Mouse (Mus musculus) forebrain, embryonic 16.5 days (tissue): ENCODE measurements at regions not wholly inside any gene's neighbourhood (a gene's known extent, or its start where the extent isn't known, plus 50 kb on each side); places are given as distances from the start of the nearest gene placed in this dataset.
A peak's percentile ranks its signal among the peaks of the same experiment; 100 is the strongest.

Source experiments
- ATAC-seq: fragments of 200-750 bp; cut with Nextera tagmentation; 2 replicates; pipeline ENCODE4 v1.8.0; 2017; ENCODE audit warnings: mild to moderate bottlenecking, moderate library complexity
- H3K27ac ChIP-seq: fragments of 300-500 bp; sonication (generic); 2 replicates; pipeline ENCODE4 v1.5.1; 2014; ENCODE audit warnings: low read length, control low read depth
- H3K27me3 ChIP-seq: fragments of 300-500 bp; sonication (generic); replicated peaks from 2 replicates; pipeline ENCODE4 v1.6.1; 2014; ENCODE audit warnings: low read length; ENCODE audit not compliant: control insufficient read depth, insufficient read depth
- H3K36me3 ChIP-seq: fragments of 300-500 bp; sonication (generic); 2 replicates; pipeline ENCODE4 v1.6.1; 2014; ENCODE audit not compliant: control insufficient read depth, insufficient read depth
- H3K4me1 ChIP-seq: fragments of 300-500 bp; sonication (generic); replicated peaks from 2 replicates; pipeline ENCODE4 v1.6.1; 2014; ENCODE audit warnings: low read length; ENCODE audit not compliant: control insufficient read depth, insufficient read depth
- H3K4me2 ChIP-seq: fragments of 300-500 bp; sonication (generic); 2 replicates; pipeline ENCODE4 v1.6.1; 2014; ENCODE audit warnings: mild to moderate bottlenecking, low read length, control low read depth
- H3K4me3 ChIP-seq: fragments of 300-500 bp; sonication (generic); replicated peaks from 2 replicates; pipeline ENCODE4 v1.5.1; 2014; ENCODE audit warnings: mild to moderate bottlenecking, low read length, control low read depth
- H3K9ac ChIP-seq: fragments of 300-500 bp; sonication (generic); replicated peaks from 2 replicates; pipeline ENCODE4 v1.6.1; 2014; ENCODE audit warnings: low read depth, low read length, control low read depth
- H3K9me3 ChIP-seq: fragments of 300-500 bp; sonication (generic); 2 replicates; pipeline ENCODE4 v1.6.1; 2016; ENCODE audit warnings: low read length; ENCODE audit not compliant: control insufficient read depth
- WGBS: fragments of 180-500 bp; shearing (Covaris S2); extraction: QIAGEN DNeasy Blood & Tissue Kit; methylation state at CpG from one replicate; pipeline ENCODE4 v1.1.7; 2014; 5-methylcytosine and 5-hydroxymethylcytosine counted together

DNA sequence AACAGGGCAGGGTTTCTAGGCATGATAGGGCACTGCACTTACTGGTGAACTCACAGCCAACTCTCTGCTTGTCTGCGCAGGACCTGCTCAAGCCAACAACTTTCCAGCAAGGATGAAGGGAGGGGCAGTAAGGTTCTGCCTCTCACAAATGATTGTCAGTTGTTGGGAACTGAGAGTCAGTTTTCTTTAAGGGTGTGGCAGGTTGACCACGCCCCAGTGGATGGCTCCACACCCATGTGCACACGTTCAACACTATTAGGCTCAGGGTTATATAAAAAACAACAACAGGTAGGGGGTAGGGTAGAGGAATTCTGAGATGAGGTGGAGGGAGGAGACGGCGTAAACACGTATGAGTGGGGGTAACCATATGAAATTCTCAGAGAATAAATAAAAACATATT lies 210.9 kb upstream of the Kit start:
- H3K36me3 ChIP-seq = no peaks in the 10 kb centered on the region
- 91% methylated on average over 6 of the region's 6 CpGs for WGBS

DNA sequence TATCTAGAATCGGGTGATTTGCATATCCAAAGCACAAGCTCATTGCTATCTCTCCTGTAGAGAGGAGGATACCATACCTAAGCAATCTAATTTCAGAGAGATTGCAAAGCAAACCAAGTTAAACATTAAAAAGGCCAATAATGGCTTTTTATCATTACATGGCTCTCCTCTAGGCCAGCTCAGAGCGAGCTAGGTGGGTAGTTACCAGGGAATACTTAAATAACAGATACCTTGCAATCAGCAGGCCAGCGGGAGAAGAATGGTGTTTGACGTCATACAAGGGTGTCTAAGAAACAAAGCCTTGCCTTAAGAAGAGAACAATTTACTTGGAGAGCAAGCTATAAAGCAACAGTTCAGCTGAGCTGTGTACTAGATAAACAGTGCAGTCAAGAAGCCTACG lies 207.4 kb upstream of the Kit start:
- Histone ChIP-seq H3K9ac (no peak overlapping the region), H3K27me3 (no peaks in the 10 kb centered on the region), H3K36me3 (no peaks in the 10 kb centered on the region), H3K27ac (no peak overlapping the region), H3K4me1 (no peaks in the 10 kb centered on the region), H3K4me3 (no peak overlapping the region), H3K9me3 (no peaks in the 10 kb centered on the region), H3K4me2 (no peak overlapping the region)
- WGBS = 86% methylated on average over 5 of the region's 5 CpGs
- no peak for ATAC-seq

More for the DNA sequence above, 210.9 kb upstream of the Kit start:
- H3K9me3 ChIP-seq = no peaks in the 10 kb centered on the region
- H3K27me3 ChIP-seq = no peaks in the 10 kb centered on the region; the same call in 1 of the 2 replicates
- no peak overlapping the region for H3K4me2 ChIP-seq
- no peak for ATAC-seq
- H3K4me3 ChIP-seq = no peak overlapping the region
- H3K4me1 ChIP-seq = no peaks in the 10 kb centered on the region
- H3K27ac ChIP-seq = no peak overlapping the region
- H3K9ac ChIP-seq = no peak overlapping the region

DNA sequence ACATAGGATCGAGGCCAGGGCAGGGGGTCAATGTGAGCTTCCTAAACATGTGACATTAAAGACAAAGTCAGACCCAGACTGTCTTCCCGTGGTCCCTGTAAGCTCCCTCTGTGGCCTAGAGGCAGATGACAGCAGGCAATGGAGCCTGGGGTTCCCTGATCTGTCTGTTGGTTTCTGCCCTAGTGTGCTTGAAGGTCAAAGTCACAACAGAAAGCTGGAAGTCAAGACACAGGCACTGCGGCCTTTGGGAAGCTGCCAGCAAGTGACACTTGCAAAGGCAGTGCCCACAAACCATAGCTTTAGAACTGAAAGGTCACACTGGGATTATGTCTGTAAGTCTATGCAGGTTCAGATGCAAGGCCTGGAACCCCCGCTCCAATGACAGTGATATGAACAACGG lies 206.0 kb upstream of the Kit start:
- WGBS = 92% methylated on average over 5 of the region's 5 CpGs
- Histone ChIP-seq H3K4me1 (no peaks in the 10 kb centered on the region), H3K9me3 (no peaks in the 10 kb centered on the region)

DNA sequence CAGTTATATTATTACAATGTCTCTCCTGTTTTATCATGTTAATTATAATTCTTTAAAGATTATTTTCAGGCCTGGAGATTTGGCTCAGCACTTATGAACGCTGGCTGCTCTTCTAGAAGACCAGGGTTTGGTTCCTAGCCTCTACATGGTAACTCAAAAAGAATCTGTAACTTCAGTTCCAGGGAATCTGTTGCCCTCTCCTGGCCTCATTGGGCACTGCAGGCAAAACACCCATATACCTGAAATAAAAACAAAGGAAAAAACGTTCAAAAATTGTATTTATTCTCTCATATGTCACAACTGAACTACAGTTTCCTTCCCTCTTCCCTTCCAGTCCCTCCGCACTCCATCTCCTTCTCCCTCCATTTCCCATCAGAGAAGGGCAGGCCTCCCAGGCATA lies 201.9 kb upstream of the Kit start:
- Histone ChIP-seq H3K9ac (no peak overlapping the region), H3K9me3 (no peaks in the 10 kb centered on the region), H3K4me3 (no peak overlapping the region), H3K27ac (no peak overlapping the region), H3K4me2 (no peak overlapping the region), H3K36me3 (no peaks in the 10 kb centered on the region), H3K27me3 (no peaks in the 10 kb centered on the region), H3K4me1 (0 out of 2 replicates have a peak, but pooled peaks cover 3% of the 10 kb centered on the region)
- no peak for ATAC-seq
- WGBS = 63% methylated on average over 3 of the region's 3 CpGs

More for the DNA sequence above, 206.0 kb upstream of the Kit start:
- Histone ChIP-seq H3K27ac (no peak overlapping the region), H3K4me3 (no peak overlapping the region), H3K27me3 (no peaks in the 10 kb centered on the region), H3K9ac (no peak overlapping the region), H3K36me3 (no peaks in the 10 kb centered on the region), H3K4me2 (no peak overlapping the region)
- ATAC-seq = no peak

DNA sequence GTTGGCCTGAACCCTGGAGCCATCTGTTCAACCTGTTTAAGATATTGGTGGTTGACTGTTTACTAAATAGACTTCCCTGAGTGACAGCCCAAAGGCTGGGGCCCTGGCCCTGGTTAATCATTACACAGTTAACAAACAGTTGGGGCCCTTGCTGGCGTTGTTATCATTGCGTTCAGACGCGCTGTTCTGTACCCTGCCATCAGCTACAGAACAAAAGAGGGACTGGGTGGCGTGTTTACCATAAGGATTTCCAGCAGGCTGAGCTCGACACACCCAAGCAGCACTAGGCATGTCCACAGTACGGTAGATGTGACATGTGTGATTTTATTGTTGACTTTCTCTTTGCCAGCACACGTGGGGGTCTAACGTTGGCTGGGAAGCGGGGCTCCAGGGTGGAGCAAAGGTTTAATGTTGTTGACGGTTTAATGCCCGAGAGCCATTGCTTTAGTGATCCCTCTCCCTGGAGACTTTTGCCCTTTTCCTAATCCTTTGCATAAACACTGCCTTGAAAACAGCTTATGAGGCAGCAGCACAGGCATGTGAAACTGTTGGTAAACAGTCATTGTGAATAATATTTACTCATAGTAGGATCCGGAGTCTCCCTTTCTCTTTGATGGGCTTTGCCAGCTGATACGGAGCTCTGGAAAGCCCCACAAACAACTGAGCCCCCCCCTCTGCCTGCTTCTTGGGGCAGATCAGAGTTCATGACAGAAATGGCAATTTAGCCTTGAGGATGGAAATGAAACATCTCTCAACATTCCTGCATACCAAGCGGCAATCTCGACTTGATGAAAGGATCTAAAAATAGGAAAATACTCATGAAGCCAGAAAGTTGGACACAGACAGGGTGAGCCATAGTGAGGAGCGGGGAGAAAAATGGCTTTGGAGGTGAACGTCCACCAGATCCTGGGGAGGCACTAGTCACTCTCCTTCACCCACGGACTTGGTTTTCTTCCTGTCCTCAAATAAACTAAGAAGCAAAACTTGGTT lies 197.1 kb upstream of the Kit start:
- Histone ChIP-seq H3K27me3 (no peaks in the 10 kb centered on the region), H3K4me3 (no peak overlapping the region), H3K4me2 (no peak overlapping the region), H3K4me1 (0 out of 2 replicates have a peak, but pooled peaks cover 3% of the 10 kb centered on the region), H3K9me3 (no peaks in the 10 kb centered on the region), H3K9ac (no peak overlapping the region), H3K27ac (no peak overlapping the region), H3K36me3 (no peaks in the 10 kb centered on the region)
- WGBS = 61% methylated on average over 19 of the region's 19 CpGs
- ATAC-seq = peak; percentile 55; the same call in 1 of the 2 replicates

DNA sequence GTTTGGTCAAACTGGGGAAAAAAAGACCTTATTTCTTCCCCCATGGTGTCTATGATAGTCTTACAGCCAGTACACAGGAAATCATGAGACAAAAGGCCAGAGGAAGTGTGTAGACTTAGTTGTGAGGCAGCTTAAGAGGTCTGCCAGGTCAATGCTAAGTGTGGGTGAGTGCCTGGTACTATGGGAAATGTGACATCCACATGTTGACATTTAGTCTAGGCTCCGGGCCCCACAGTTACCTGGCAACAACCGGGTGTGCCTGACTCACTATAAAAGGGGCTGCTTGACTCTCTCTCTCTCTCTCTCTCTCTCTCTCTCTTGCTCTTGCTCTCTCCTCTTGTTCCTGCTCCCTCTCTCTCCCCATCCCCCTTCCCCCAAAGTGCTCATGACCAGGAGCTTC lies 196.1 kb upstream of the Kit start:
- Histone ChIP-seq H3K4me1 (0 out of 2 replicates have a peak, but pooled peaks cover 3% of the 10 kb centered on the region), H3K36me3 (no peaks in the 10 kb centered on the region), H3K9me3 (no peaks in the 10 kb centered on the region), H3K4me2 (no peak overlapping the region), H3K4me3 (no peak overlapping the region), H3K27me3 (no peaks in the 10 kb centered on the region), H3K27ac (no peak overlapping the region), H3K9ac (no peak overlapping the region)
- ATAC-seq = no peak
- WGBS = 66% methylated on average over 2 of the region's 2 CpGs

DNA sequence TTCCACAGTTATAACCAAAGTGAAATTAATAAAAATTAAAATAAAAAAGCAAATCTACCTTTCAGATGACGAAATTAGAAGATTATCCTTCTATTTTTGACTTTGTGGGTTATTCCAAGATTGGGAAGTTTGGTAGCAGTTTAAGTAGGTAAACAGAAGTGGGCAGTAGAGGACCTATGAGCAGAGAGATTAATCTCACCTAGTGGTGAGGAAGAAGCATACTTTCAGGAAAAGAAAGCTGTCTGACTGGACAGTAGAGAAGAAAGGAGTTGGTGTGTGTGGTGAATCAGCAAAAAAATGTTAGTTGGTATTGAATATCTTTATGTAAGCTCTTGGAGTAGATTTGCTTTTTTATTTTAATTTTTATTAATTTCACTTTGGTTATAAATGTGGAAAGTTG lies 194.4 kb upstream of the Kit start:
- no peak overlapping the region for H3K27ac ChIP-seq
- no peaks in the 10 kb centered on the region for H3K27me3 ChIP-seq
- ATAC-seq = no peak
- no peaks in the 10 kb centered on the region for H3K9me3 ChIP-seq
- WGBS = 66% methylated on average over 1 of the region's 1 CpGs
- H3K36me3 ChIP-seq = no peaks in the 10 kb centered on the region
- H3K4me2 ChIP-seq = no peak overlapping the region
- no peak overlapping the region for H3K4me3 ChIP-seq
- H3K4me1 ChIP-seq = 0 out of 2 replicates have a peak, but pooled peaks cover 3% of the 10 kb centered on the region
- H3K9ac ChIP-seq = no peak overlapping the region

DNA sequence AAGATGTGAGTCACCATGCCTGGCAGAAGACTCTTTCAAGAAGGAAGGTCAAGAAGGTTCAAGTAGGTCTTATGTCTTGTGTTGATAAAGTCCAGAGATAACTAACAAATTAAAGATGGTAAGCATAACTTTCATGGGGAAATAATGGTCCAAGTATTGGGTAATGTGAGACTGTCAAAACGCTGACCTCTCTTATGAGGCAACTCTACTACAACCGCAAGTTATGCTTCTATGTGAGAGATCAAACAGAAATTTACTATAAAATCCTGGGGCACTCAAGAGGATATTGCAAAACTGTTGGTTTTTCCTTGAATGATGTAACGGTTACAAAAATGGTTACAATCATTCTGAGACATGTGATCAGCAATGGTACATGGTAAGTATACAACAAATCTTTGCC lies 192.6 kb upstream of the Kit start:
- ATAC-seq = no peak
- Histone ChIP-seq H3K4me1 (0 out of 2 replicates have a peak, but pooled peaks cover under 1% of the 10 kb centered on the region), H3K4me3 (no peak overlapping the region), H3K9me3 (no peaks in the 10 kb centered on the region), H3K9ac (no peak overlapping the region), H3K27me3 (no peaks in the 10 kb centered on the region), H3K27ac (no peak overlapping the region), H3K36me3 (no peaks in the 10 kb centered on the region), H3K4me2 (no peak overlapping the region)
- WGBS = 93% methylated on average over 3 of the region's 3 CpGs

DNA sequence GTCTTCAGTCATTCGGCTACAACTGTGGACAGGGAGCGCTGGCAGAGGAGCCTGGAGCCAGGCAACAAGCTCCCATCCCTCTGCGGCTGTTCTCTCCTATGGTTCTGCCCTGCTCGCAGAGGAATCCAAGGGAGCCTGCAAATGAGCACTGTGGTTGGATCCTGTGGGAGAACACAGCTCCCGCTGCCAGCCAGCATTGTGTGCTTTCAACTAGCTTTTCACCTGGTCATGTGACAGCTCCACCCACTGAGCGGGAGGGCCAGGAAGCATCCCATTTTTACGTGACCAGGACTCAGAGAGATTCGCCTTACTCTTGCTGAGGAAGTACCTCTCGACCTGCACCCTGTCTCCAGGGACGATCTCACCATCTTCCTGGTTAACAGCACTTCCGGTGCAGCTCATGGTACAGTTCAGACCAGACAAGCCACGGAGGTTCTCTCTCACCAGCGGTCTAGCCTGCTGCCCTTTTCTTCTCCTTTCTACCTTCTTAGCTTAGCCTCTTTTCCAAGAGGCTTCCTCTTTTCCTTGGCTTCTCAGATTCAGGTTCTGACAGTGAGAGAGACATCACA lies 186.7 kb upstream of the Kit start:
- H3K9ac ChIP-seq = no peak overlapping the region
- no peaks in the 10 kb centered on the region for H3K27me3 ChIP-seq
- WGBS = 43% methylated on average over 13 of the region's 13 CpGs
- no peak overlapping the region for H3K27ac ChIP-seq
- H3K36me3 ChIP-seq = no peaks in the 10 kb centered on the region
- H3K9me3 ChIP-seq = no peaks in the 10 kb centered on the region
- no peaks in the 10 kb centered on the region for H3K4me1 ChIP-seq
- ATAC-seq = no peak
- no peak overlapping the region for H3K4me2 ChIP-seq
- no peak overlapping the region for H3K4me3 ChIP-seq
